Mouse (Mus musculus): ENCODE data around the gene Meis3. TPM values are rescaled to one million over a fixed set of nuclear protein-coding genes. Genes with fewer than 3 reads are reported as not detected.
A peak's percentile ranks its signal among the peaks of the same experiment; 100 is the strongest.

Meis3 gene
- polyA plus RNA-seq, 1 experiment, result 13.0 TPM

- DNase-seq (ENCODE audit: low read depth, low spot score), result no peak
- 40% methylated on average over 8 of the region's 8 CpGs for WGBS
Measured at GRCm38 (mm10) chr7:16156105-16156714, 18.7 kb upstream of the Meis3 start.

- WGBS, result 19% methylated on average over 38 of the region's 39 CpGs
- DNase-seq (ENCODE audit: low read depth, low spot score), result no peak
Measured at GRCm38 (mm10) chr7:16158735-16159134, 16.2 kb upstream of the Meis3 start.

- no peak for DNase-seq (ENCODE audit: low read depth, low spot score)
- WGBS, result 70% methylated on average over 3 of the region's 3 CpGs
Measured at GRCm38 (mm10) chr7:16160702-16161101, 14.2 kb upstream of the Meis3 start.

GRCm38 (mm10) chr7:16161302-16161701 is 13.6 kb upstream of the Meis3 start:
- DNase-seq (ENCODE audit: low read depth, low spot score), result no peak
- 89% methylated on average over 9 of the region's 9 CpGs for WGBS

- 72% methylated on average over 7 of the region's 7 CpGs for WGBS
- DNase-seq (ENCODE audit: low read depth, low spot score), result no peak
Measured at GRCm38 (mm10) chr7:16162036-16162435, 12.9 kb upstream of the Meis3 start.

GRCm38 (mm10) chr7:16172141-16172581 is 2.7 kb upstream of the Meis3 start:
- WGBS, result 23% methylated on average over 1 of the region's 1 CpGs
- DNase-seq (ENCODE audit: low read depth, low spot score), result no peak

- 47% methylated on average over 1 of the region's 1 CpGs for WGBS
- no peak for DNase-seq (ENCODE audit: low read depth, low spot score)
Measured at GRCm38 (mm10) chr7:16172586-16173140, 2.2 kb upstream of the Meis3 start.

- no peak for DNase-seq (ENCODE audit: low read depth, low spot score)
- WGBS, result 63% methylated on average over 5 of the region's 5 CpGs
Measured at GRCm38 (mm10) chr7:16173146-16173545, 1.7 kb upstream of the Meis3 start.

- 4% methylated on average over 10 of the region's 10 CpGs for WGBS
- DNase-seq (ENCODE audit: low read depth, low spot score), result no peak
Measured at GRCm38 (mm10) chr7:16175542-16175931, 647 bp downstream of the Meis3 start.

- WGBS, result 82% methylated on average over 4 of the region's 4 CpGs
- DNase-seq (ENCODE audit: low read depth, low spot score), result no peak
Measured at GRCm38 (mm10) chr7:16178114-16178513, 3.2 kb downstream of the Meis3 start.

GRCm38 (mm10) chr7:16183663-16184062 is 8.8 kb downstream of the Meis3 start:
- no peak for DNase-seq (ENCODE audit: low read depth, low spot score)
- 21% methylated on average over 8 of the region's 8 CpGs for WGBS

GRCm38 (mm10) chr7:16187494-16187893 is 12.6 kb downstream of the Meis3 start:
- DNase-seq (ENCODE audit: low read depth, low spot score), result no peak
- 77% methylated on average over 8 of the region's 8 CpGs for WGBS

- WGBS, result 16% methylated on average over 5 of the region's 5 CpGs
Measured at GRCm38 (mm10) chr7:16192315-16192714, 17.4 kb downstream of the Meis3 start.

GRCm38 (mm10) chr7:16193702-16194101 is 18.8 kb downstream of the Meis3 start:
- 28% methylated on average over 3 of the region's 3 CpGs for WGBS
- no peak for DNase-seq (ENCODE audit: low read depth, low spot score)

More at GRCm38 (mm10) chr7:16192315-16192714, 17.4 kb downstream of the Meis3 start:
- DNase-seq (ENCODE audit: low read depth, low spot score), result peak; percentile 44

- WGBS, result 69% methylated on average over 6 of the region's 6 CpGs
- DNase-seq (ENCODE audit: low read depth, low spot score), result no peak
Measured at GRCm38 (mm10) chr7:16196616-16197015, 21.7 kb downstream of the Meis3 start.

GRCm38 (mm10) chr7:16197166-16197565 is 22.3 kb downstream of the Meis3 start:
- DNase-seq (ENCODE audit: low read depth, low spot score), result no peak
- 73% methylated on average over 5 of the region's 5 CpGs for WGBS

- WGBS, result 85% methylated on average over 11 of the region's 11 CpGs
- DNase-seq (ENCODE audit: low read depth, low spot score), result no peak
Measured at GRCm38 (mm10) chr7:16198540-16198939, 23.6 kb downstream of the Meis3 start.

GRCm38 (mm10) chr7:16201136-16201535 is 26.2 kb downstream of the Meis3 start:
- DNase-seq (ENCODE audit: low read depth, low spot score), result no peak
- 78% methylated on average over 6 of the region's 6 CpGs for WGBS

GRCm38 (mm10) chr7:16202756-16203504 is 28.0 kb downstream of the Meis3 start:
- 75% methylated on average over 15 of the region's 15 CpGs for WGBS

GRCm38 (mm10) chr7:16203505-16203903 is 28.6 kb downstream of the Meis3 start:
- no peak for DNase-seq (ENCODE audit: low read depth, low spot score)
- 89% methylated on average over 13 of the region's 13 CpGs for WGBS

More at GRCm38 (mm10) chr7:16202756-16203504, 28.0 kb downstream of the Meis3 start:
- no peak for DNase-seq (ENCODE audit: low read depth, low spot score)

- no peak for DNase-seq (ENCODE audit: low read depth, low spot score)
- 74% methylated on average over 9 of the region's 9 CpGs for WGBS
Measured at GRCm38 (mm10) chr7:16204791-16205190, 29.9 kb downstream of the Meis3 start.

Measured in large intestine, adult 2 months (tissue).